Mouse (Mus musculus) cerebellum, postnatal 14 days (tissue): Measurements from ENCODE around the gene Gm21312.
"Not testable (repeated sequence)": the region's sequence is repeated elsewhere in the genome, so short reads cannot be mapped to it uniquely, and the experiment has no call there.

Source experiments
- DNase-seq, 2 experiments: peaks; one replicate each; pipeline ENCODE4 v3.0.0; 2021; ENCODE audit warnings: mixed read lengths in 2 of 2

The Gm21312 gene

GRCm38 (mm10) chr10:104176724-104177123 is at the start of gene Gm21312:
Gene Gm21312 (plus strand): TSS chr10:104177024.
- DNase-seq, result not testable (repeated sequence)

- DNase-seq, result not testable (repeated sequence)
These were observed 34.1 kb upstream of the Gm21312 start, which contains the start of gene Gm21293 for GRCm38 (mm10) chr10:104142687-104143086. Gene Gm21293 (plus strand): TSS chr10:104142987.

GRCm38 (mm10) chr10:104151197-104151596 is 25.6 kb upstream of the Gm21312 start, which contains the start of gene Gm6763:
Gene Gm6763 (plus strand): TSS chr10:104151497.
- not testable (repeated sequence) for DNase-seq

- DNase-seq, result not testable (repeated sequence)
These were observed 17.1 kb upstream of the Gm21312 start, which contains the start of gene Gm8764 for GRCm38 (mm10) chr10:104159706-104160105. Gene Gm8764 (plus strand): TSS chr10:104160006.

GRCm38 (mm10) chr10:104168215-104168614 is 8.6 kb upstream of the Gm21312 start, which contains the start of gene Gm21304:
Gene Gm21304 (plus strand): TSS chr10:104168515.
- DNase-seq, result not testable (repeated sequence)

GRCm38 (mm10) chr10:104185233-104185632 is 8.4 kb downstream of the Gm21312 start, which contains the start of gene Gm20765:
Gene Gm20765 (plus strand): TSS chr10:104185533.
- DNase-seq, result not testable (repeated sequence)

- DNase-seq, result not testable (repeated sequence)
These were observed 16.9 kb downstream of the Gm21312 start, which contains the start of gene Gm4340 for GRCm38 (mm10) chr10:104193742-104194141. Gene Gm4340 (plus strand): TSS chr10:104194042.

GRCm38 (mm10) chr10:104209655-104210054 is 32.8 kb downstream of the Gm21312 start:
- no peak for DNase-seq

GRCm38 (mm10) chr10:104210268-104210990 is 33.6 kb downstream of the Gm21312 start:
- no peak for DNase-seq

GRCm38 (mm10) chr10:104214527-104214926 is 37.7 kb downstream of the Gm21312 start:
- no peak for DNase-seq

GRCm38 (mm10) chr10:104220303-104221021 is 43.6 kb downstream of the Gm21312 start:
- no peak for DNase-seq
